Mouse (Mus musculus) neural tube, embryonic 11.5 days (tissue): Measurements from ENCODE around the gene Shox2. TPM values are rescaled to one million over a fixed set of nuclear protein-coding genes. Genes with fewer than 3 reads are reported as not detected.

ENCODE experiments used
- polyA plus RNA-seq: library from polyadenylated mRNA; unstranded; fragments of >200 nt; fragmentation: Nextera tagmentation; extraction: Ambion mirVana; gene quantifications from 2 replicates; pipeline ENCODE4 v1.2.1, GENCODE M21; 2014

The Shox2 gene
- polyA plus RNA-seq, 1 experiment from 2014 or later: 20.9 TPM

Other genes starting within 250 kb of the Shox2 start
- 42.1 and 43.2 TPM in 2 replicates for gene Rsrc1, start 381 bp downstream of the Shox2 start, polyA plus RNA-seq